ENCODE assay signal across 26 mouse cellular contexts in the genomic region with DNA sequence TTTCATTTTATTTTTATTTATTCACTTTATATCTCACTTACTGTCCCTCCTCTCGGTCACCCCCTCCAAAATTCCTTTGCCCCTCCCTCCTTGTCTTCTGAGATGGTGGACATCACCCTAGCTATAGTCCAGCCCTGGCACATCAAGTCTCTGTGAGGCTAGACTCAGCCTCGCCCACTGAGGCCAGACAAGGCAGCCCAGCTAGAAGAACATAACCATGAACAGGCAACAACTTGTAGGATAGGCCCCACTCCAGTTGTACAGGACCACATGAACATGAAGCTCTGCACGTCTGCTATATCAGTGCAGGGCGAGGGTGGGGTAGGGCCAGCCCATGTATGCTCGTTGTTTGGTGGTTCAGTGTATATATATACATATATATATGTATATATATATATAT. TPM values are rescaled to one million over a fixed set of nuclear protein-coding genes. Genes with fewer than 3 reads are reported as not detected.
"Had no signal": no experiment of that assay in that cellular context is flagged by ENCODE, and none has a peak within 500 bp of the region (broad histone marks: within the 10 kb centered on the region; RNA-seq: fewer than 3 reads in every experiment).

No protein-coding gene starts in this region.

- H3K9me3 ChIP-seq: heart, embryonic 13.5 days; heart, embryonic 15.5 days; hindbrain, embryonic 13.5 days; hindbrain, embryonic 15.5 days; intestine, embryonic 15.5 days; kidney, embryonic 15.5 days; limb, embryonic 13.5 days; limb, embryonic 15.5 days had no signal

- H3K27me3 ChIP-seq: heart, embryonic 13.5 days; heart, embryonic 15.5 days; hindbrain, embryonic 13.5 days; hindbrain, embryonic 15.5 days; intestine, embryonic 15.5 days; kidney, embryonic 15.5 days; limb, embryonic 13.5 days; limb, embryonic 15.5 days; liver, embryonic 13.5 days had no signal

- H3K4me1 ChIP-seq: heart, embryonic 13.5 days; heart, embryonic 15.5 days; hindbrain, embryonic 13.5 days; hindbrain, embryonic 15.5 days; intestine, embryonic 15.5 days; limb, embryonic 13.5 days; limb, embryonic 15.5 days had no signal

- H3K36me3 ChIP-seq: heart, embryonic 13.5 days; heart, embryonic 15.5 days; hindbrain, embryonic 13.5 days; hindbrain, embryonic 15.5 days; intestine, embryonic 15.5 days; kidney, embryonic 15.5 days; limb, embryonic 13.5 days; limb, embryonic 15.5 days; liver, embryonic 13.5 days had no signal

- H3K9ac ChIP-seq: forebrain, postnatal 0 days; heart, embryonic 13.5 days; heart, embryonic 15.5 days; hindbrain, embryonic 13.5 days; hindbrain, embryonic 15.5 days; intestine, embryonic 15.5 days; kidney, embryonic 15.5 days; limb, embryonic 13.5 days; limb, embryonic 15.5 days; liver, embryonic 13.5 days had no signal

- H3K4me3 ChIP-seq: heart, embryonic 13.5 days; heart, embryonic 15.5 days; hindbrain, embryonic 13.5 days; hindbrain, embryonic 15.5 days; intestine, embryonic 15.5 days; kidney, embryonic 15.5 days; limb, embryonic 13.5 days; limb, embryonic 15.5 days; liver, embryonic 13.5 days had no signal

- DNase-seq: forebrain, postnatal 0 days; gastrocnemius, postnatal 14 days; gastrocnemius, postnatal 36 days; heart, adult 18-20 months; heart, postnatal 14 days; heart, postnatal 36 days; kidney, adult 11 months; kidney, adult 2 months; kidney, adult 9 months; kidney, postnatal 10 days; kidney, postnatal 36 days; layer of hippocampus, adult 9-11 months; layer of hippocampus, postnatal 36 days; left cerebral cortex, postnatal 4 days; liver, embryonic 13.5 days had no signal

- H3K4me2 ChIP-seq: heart, embryonic 11.5 days; heart, embryonic 13.5 days; heart, embryonic 15.5 days; hindbrain, embryonic 13.5 days; hindbrain, embryonic 15.5 days; intestine, embryonic 15.5 days; kidney, embryonic 15.5 days; limb, embryonic 13.5 days; limb, embryonic 15.5 days; liver, embryonic 13.5 days had no signal

- ATAC-seq: forebrain, postnatal 0 days; hindbrain, postnatal 0 days; intestine, embryonic 15.5 days had no signal

- H3K27ac ChIP-seq: heart, embryonic 13.5 days; heart, embryonic 15.5 days; hindbrain, embryonic 13.5 days; hindbrain, embryonic 15.5 days; hindbrain, postnatal 0 days; intestine, embryonic 15.5 days; kidney, embryonic 15.5 days; limb, embryonic 13.5 days; limb, embryonic 15.5 days; liver, embryonic 13.5 days had no signal

RNA-seq across cellular contexts. Expression of a gene that starts 56.0 kb away (rescaled TPM):
- polyA plus RNA-seq: liver, adult 2 months had no signal
